Mouse (Mus musculus) limb, embryonic 14.5 days (tissue): ENCODE measurements around the gene 2310003L06Rik. TPM values are rescaled to one million over a fixed set of nuclear protein-coding genes. Genes with fewer than 3 reads are reported as not detected.

ENCODE experiments used
- ATAC-seq: fragments of 200-750 bp; cut with Nextera tagmentation; 2 replicates; pipeline ENCODE4 v1.8.0; 2017; ENCODE audit warnings: low read depth, moderate number of reproducible peaks, moderate TSS enrichment; ENCODE audit not compliant: low FRiP score
- DNase-seq: peaks from one replicate; pipeline ENCODE4 v3.0.0-alpha.2; 2015; ENCODE audit warnings: low spot score
- H3K27ac ChIP-seq: fragments of 300-500 bp; sonication (generic); replicated peaks from 2 replicates; pipeline ENCODE4 v1.5.1; 2014; ENCODE audit warnings: low read depth, mild to moderate bottlenecking, low read length, moderate library complexity, mixed read lengths
- H3K27me3 ChIP-seq: fragments of 300-500 bp; sonication (generic); 2 replicates; pipeline ENCODE4 v1.6.1; 2014; ENCODE audit warnings: low read length, mixed read lengths; ENCODE audit not compliant: control insufficient read depth, insufficient read depth
- H3K36me3 ChIP-seq: fragments of 300-500 bp; sonication (generic); 2 replicates; pipeline ENCODE4 v1.6.1; 2014; ENCODE audit warnings: mild to moderate bottlenecking, low read length, moderate library complexity, mixed read lengths; ENCODE audit not compliant: control insufficient read depth, insufficient read depth
- H3K4me1 ChIP-seq: fragments of 300-500 bp; sonication (generic); 2 replicates; pipeline ENCODE4 v1.6.1; 2014; ENCODE audit warnings: antibody characterized with exemption, low read length, mixed read lengths; ENCODE audit not compliant: control insufficient read depth, insufficient read depth
- H3K4me2 ChIP-seq: fragments of 300-500 bp; sonication (generic); replicated peaks from 2 replicates; pipeline ENCODE4 v1.6.1; 2014; ENCODE audit warnings: low read depth, mild to moderate bottlenecking, low read length, moderate library complexity; ENCODE audit not compliant: severe bottlenecking
- H3K4me3 ChIP-seq: fragments of 300-500 bp; sonication (generic); replicated peaks from 2 replicates; pipeline ENCODE4 v1.5.1; 2014; ENCODE audit warnings: low read length
- H3K9ac ChIP-seq: fragments of 300-500 bp; sonication (generic); 2 replicates; pipeline ENCODE4 v1.6.1; 2014; ENCODE audit warnings: mild to moderate bottlenecking, low read depth, low read length, moderate library complexity; ENCODE audit not compliant: severe bottlenecking
- H3K9me3 ChIP-seq: fragments of 300-500 bp; sonication (generic); 2 replicates; pipeline ENCODE4 v1.6.1; 2016; ENCODE audit warnings: low read length; ENCODE audit not compliant: control insufficient read depth
- POLR2A ChIP-seq: fragments of 200-500 bp; IDR thresholded peaks from 2 replicates; pipeline ENCODE4 v1.8.0; 2012; ENCODE audit warnings: inconsistent platforms, mild to moderate bottlenecking, moderate library complexity, borderline replicate concordance; ENCODE audit not compliant: insufficient read depth, insufficient read length; ENCODE audit errors: extremely low read depth
- WGBS: fragments of 180-500 bp; shearing (Covaris S2); extraction: QIAGEN DNeasy Blood & Tissue Kit; methylation state at CpG from one replicate; pipeline ENCODE4 v1.1.7; 2014; 5-methylcytosine and 5-hydroxymethylcytosine counted together
- polyA plus RNA-seq, 2 experiments: library from polyadenylated mRNA; depleted of rRNA in 1 of 2; stranded (reverse) in 1 of 2; unstranded in 1 of 2; fragments of >200 nt; fragmentation: Nextera tagmentation in 1 of 2; extraction: Ambion mirVana in 1 of 2; gene quantifications; 2 replicates each; pipeline versions ENCODE4 v1.2.1 to v1.2.3; 2012 to 2014

The 2310003L06Rik gene
- polyA plus RNA-seq, 2 experiments = not detected

GRCm38 (mm10) chr5:87979139-87979538, 9.9 kb downstream of the 2310003L06Rik start, which contains the start of gene Cabs1:
Cabs1 (plus strand) TSS chr5:87979439.
- H3K4me3 ChIP-seq = no peak within 1 kb of the TSS
- TF ChIP-seq POLR2A = no peak
- no peak for DNase-seq
- no peaks in the 10 kb centered on the region for H3K4me1 ChIP-seq
- H3K4me2 ChIP-seq = no peak within 1 kb of the TSS
- H3K9me3 ChIP-seq = no peaks in the 10 kb centered on the region
- 77% methylated on average over 3 of the region's 3 CpGs for WGBS
- H3K27ac ChIP-seq = no peak within 1 kb of the TSS
- no peak for ATAC-seq
- H3K9ac ChIP-seq = no peak within 1 kb of the TSS
- no peaks in the 10 kb centered on the region for H3K27me3 ChIP-seq
- no peaks in the 10 kb centered on the region for H3K36me3 ChIP-seq

- ATAC-seq = no peak
- WGBS = 53% methylated on average over 3 of the region's 3 CpGs
- no peak for TF ChIP-seq POLR2A
Observed at GRCm38 (mm10) chr5:87982468-87983214, 13.4 kb downstream of the 2310003L06Rik start.

DNA sequence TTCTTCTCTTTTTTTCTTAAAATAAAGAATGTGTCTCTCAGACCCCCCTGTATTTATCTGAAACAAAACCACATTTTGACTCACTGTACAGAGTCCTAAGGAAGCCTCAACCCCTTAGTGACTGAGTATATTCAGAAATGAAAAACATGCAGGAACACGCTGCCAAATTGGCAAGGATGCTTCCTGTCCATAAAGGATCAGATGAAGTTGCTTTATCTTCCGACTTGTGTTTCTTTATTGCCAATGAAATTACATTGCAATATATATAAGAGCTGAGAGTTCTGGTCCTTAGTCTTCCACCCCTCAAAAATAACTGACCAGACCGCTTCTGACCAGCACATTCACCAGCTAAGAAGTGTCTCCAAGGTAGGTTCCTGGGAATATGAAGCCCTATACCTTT, 33.0 kb downstream of the 2310003L06Rik start, which contains the start of gene Smr3a:
Gene Smr3a, plus strand, starts transcription at position 301 of the 400 bp plus-strand sequence.
- Histone ChIP-seq H3K4me3 (no peak within 1 kb of the TSS), H3K27ac (no peak within 1 kb of the TSS), H3K9me3 (no peaks in the 10 kb centered on the region), H3K4me1 (no peaks in the 10 kb centered on the region), H3K36me3 (no peaks in the 10 kb centered on the region), H3K9ac (no peak within 1 kb of the TSS), H3K4me2 (no peak within 1 kb of the TSS), H3K27me3 (no peaks in the 10 kb centered on the region)
- no peak for ATAC-seq
- 76% methylated on average over 3 of the region's 3 CpGs for WGBS
- no peak for DNase-seq
- no peak for TF ChIP-seq POLR2A

More at GRCm38 (mm10) chr5:87982468-87983214, 13.4 kb downstream of the 2310003L06Rik start:
- Histone ChIP-seq H3K9ac (no peak overlapping the region), H3K9me3 (no peaks in the 10 kb centered on the region), H3K27me3 (no peaks in the 10 kb centered on the region), H3K27ac (no peak overlapping the region), H3K4me2 (no peak overlapping the region), H3K4me3 (no peak overlapping the region), H3K36me3 (no peaks in the 10 kb centered on the region), H3K4me1 (no peaks in the 10 kb centered on the region)
- DNase-seq = no peak

GRCm38 (mm10) chr5:88005241-88005640, 36.0 kb downstream of the 2310003L06Rik start:
- Histone ChIP-seq H3K9ac (no peak overlapping the region), H3K4me2 (no peak overlapping the region), H3K27ac (no peak overlapping the region), H3K4me1 (no peaks in the 10 kb centered on the region), H3K27me3 (no peaks in the 10 kb centered on the region), H3K4me3 (no peak overlapping the region), H3K9me3 (no peaks in the 10 kb centered on the region), H3K36me3 (no peaks in the 10 kb centered on the region)
- no peak for TF ChIP-seq POLR2A
- no peak for ATAC-seq
- DNase-seq = no peak

Other genes starting within 250 kb of the 2310003L06Rik start
- gene Csn1s2a, start 194.9 kb upstream of the 2310003L06Rik start, polyA plus RNA-seq (2012; rRNA removed) = not detected in 2 replicates
- not detected in 2 replicates for gene Csn1s2a, start 194.9 kb upstream of the 2310003L06Rik start, polyA plus RNA-seq (2014; fragmentation: Nextera tagmentation; extraction: Ambion mirVana)
- 0.10 and 0.18 TPM in 2 replicates for gene Csn1s2b, start 161.4 kb upstream of the 2310003L06Rik start, polyA plus RNA-seq (2012; rRNA removed)
- gene Csn1s2b, start 161.4 kb upstream of the 2310003L06Rik start, polyA plus RNA-seq (2014; fragmentation: Nextera tagmentation; extraction: Ambion mirVana) = not detected in 2 replicates
- gene Prr27, start 143.8 kb upstream of the 2310003L06Rik start, polyA plus RNA-seq (2012; rRNA removed) = not detected in 2 replicates
- gene Prr27, start 143.8 kb upstream of the 2310003L06Rik start, polyA plus RNA-seq (2014; fragmentation: Nextera tagmentation; extraction: Ambion mirVana) = not detected in 2 replicates
- 0.22 TPM in 1 of 2 replicates, not detected in the other for gene Odam, start 84.4 kb upstream of the 2310003L06Rik start, polyA plus RNA-seq (2012; rRNA removed)
- gene Odam, start 84.4 kb upstream of the 2310003L06Rik start, polyA plus RNA-seq (2014; fragmentation: Nextera tagmentation; extraction: Ambion mirVana) = not detected in 2 replicates
- gene Csn3, start 43.9 kb upstream of the 2310003L06Rik start, polyA plus RNA-seq (2012; rRNA removed) = 0.09 TPM in 1 of 2 replicates, not detected in the other
- 0.35 TPM in 1 of 2 replicates, not detected in the other for gene Csn3, start 43.9 kb upstream of the 2310003L06Rik start, polyA plus RNA-seq (2014; fragmentation: Nextera tagmentation; extraction: Ambion mirVana)
- not detected in 2 replicates for gene Gm28434, start 58 bp downstream of the 2310003L06Rik start, polyA plus RNA-seq (2012; rRNA removed)
- gene Gm28434, start 58 bp downstream of the 2310003L06Rik start, polyA plus RNA-seq (2014; fragmentation: Nextera tagmentation; extraction: Ambion mirVana) = not detected in 2 replicates
- not detected in 2 replicates for gene Cabs1, start 10.0 kb downstream of the 2310003L06Rik start, polyA plus RNA-seq (2012; rRNA removed)
- not detected in 2 replicates for gene Cabs1, start 10.0 kb downstream of the 2310003L06Rik start, polyA plus RNA-seq (2014; fragmentation: Nextera tagmentation; extraction: Ambion mirVana)
- gene Smr3a, start 33.1 kb downstream of the 2310003L06Rik start, polyA plus RNA-seq (2012; rRNA removed) = not detected in 2 replicates
- not detected in 2 replicates for gene Smr3a, start 33.1 kb downstream of the 2310003L06Rik start, polyA plus RNA-seq (2014; fragmentation: Nextera tagmentation; extraction: Ambion mirVana)
- 0.10 TPM in 1 of 2 replicates, not detected in the other for gene Smr2, start 117.1 kb downstream of the 2310003L06Rik start, polyA plus RNA-seq (2012; rRNA removed)
- not detected in 2 replicates for gene Smr2, start 117.1 kb downstream of the 2310003L06Rik start, polyA plus RNA-seq (2014; fragmentation: Nextera tagmentation; extraction: Ambion mirVana)
- gene Gm11116, start 142.1 kb downstream of the 2310003L06Rik start, polyA plus RNA-seq (2012; rRNA removed) = not detected in 2 replicates
- not detected in 2 replicates for gene Gm11116, start 142.1 kb downstream of the 2310003L06Rik start, polyA plus RNA-seq (2014; fragmentation: Nextera tagmentation; extraction: Ambion mirVana)
- not detected in 2 replicates for gene Gm11115, start 184.6 kb downstream of the 2310003L06Rik start, polyA plus RNA-seq (2012; rRNA removed)
- not detected in 2 replicates for gene Gm11115, start 184.6 kb downstream of the 2310003L06Rik start, polyA plus RNA-seq (2014; fragmentation: Nextera tagmentation; extraction: Ambion mirVana)